Mouse (Mus musculus): Measurements from ENCODE around the gene Cdkn2b. TPM values are rescaled to one million over a fixed set of nuclear protein-coding genes. Genes with fewer than 3 reads are reported as not detected.

Cdkn2b gene
- 0.29 TPM for polyA plus RNA-seq (2014; fragmentation: Illumina TruSeq; extraction: RNeasy Lipid Tissue Mini Kit (QIAGEN cat#74804); ENCODE audit: low read depth, low replicate concordance)

DNA sequence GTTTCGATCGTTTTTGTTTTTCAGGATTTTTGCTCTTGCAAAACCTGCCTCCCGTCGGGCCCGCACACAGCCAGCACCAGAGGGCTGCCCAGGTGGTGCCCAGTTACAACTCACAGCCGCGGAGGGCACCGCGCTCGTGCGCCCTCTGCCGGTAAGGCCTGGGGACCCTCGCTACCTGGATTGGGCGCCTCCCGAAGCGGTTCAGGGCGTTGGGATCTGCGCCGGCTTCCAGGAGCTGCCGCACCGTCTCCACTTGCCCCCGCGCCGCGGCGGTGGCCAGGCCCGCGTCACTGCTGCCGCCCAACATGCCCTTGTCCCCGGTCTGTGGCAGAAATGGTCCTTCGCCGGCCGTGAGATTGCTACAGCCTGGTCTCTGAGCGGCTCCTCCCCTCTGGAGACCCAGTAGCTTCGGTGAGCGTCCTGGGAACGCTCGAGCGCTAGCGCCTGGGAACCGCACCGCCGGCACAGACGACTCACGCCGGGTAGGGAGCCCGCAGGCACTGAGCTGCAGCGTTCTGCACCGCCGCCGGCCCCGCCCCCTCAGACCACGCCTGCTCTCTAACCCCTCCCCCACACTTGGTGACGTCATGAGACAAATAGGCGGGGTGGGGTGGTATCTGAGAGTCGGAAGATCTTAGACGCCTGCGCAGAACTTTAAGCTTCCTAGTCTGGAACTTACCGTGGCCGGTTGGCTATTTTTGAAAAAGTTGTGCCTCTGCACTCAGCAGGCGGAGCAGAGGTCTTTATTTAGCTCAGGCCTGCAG is at the start of gene Cdkn2b:
Cdkn2b (minus strand) TSS at position 549 of the 764 bp plus-strand sequence.

GRCm38 (mm10) chr4:89294486-89295440 is 16.1 kb downstream of the Cdkn2b start, which contains the start of gene Cdkn2a:
Gene Cdkn2a (minus strand): TSS chr4:89294653.

Other genes starting within 250 kb of the Cdkn2b start
- gene Mtap, start 173.9 kb downstream of the Cdkn2b start, polyA plus RNA-seq (2014; fragmentation: Illumina TruSeq; extraction: RNeasy Lipid Tissue Mini Kit (QIAGEN cat#74804); ENCODE audit: low read depth, low replicate concordance) = 27.3 TPM
- gene Cdkn2a, start 16.4 kb downstream of the Cdkn2b start, polyA plus RNA-seq (2014; fragmentation: Illumina TruSeq; extraction: RNeasy Lipid Tissue Mini Kit (QIAGEN cat#74804); ENCODE audit: low read depth, low replicate concordance) = not detected

All from liver, adult 10 weeks (tissue).